Mouse (Mus musculus): ENCODE data around the gene Gm37240. TPM values are rescaled to one million over a fixed set of nuclear protein-coding genes. Genes with fewer than 3 reads are reported as not detected.

The Gm37240 gene
- polyA plus RNA-seq, 1 experiment from 2014 or later, result 3.3 TPM

DNA sequence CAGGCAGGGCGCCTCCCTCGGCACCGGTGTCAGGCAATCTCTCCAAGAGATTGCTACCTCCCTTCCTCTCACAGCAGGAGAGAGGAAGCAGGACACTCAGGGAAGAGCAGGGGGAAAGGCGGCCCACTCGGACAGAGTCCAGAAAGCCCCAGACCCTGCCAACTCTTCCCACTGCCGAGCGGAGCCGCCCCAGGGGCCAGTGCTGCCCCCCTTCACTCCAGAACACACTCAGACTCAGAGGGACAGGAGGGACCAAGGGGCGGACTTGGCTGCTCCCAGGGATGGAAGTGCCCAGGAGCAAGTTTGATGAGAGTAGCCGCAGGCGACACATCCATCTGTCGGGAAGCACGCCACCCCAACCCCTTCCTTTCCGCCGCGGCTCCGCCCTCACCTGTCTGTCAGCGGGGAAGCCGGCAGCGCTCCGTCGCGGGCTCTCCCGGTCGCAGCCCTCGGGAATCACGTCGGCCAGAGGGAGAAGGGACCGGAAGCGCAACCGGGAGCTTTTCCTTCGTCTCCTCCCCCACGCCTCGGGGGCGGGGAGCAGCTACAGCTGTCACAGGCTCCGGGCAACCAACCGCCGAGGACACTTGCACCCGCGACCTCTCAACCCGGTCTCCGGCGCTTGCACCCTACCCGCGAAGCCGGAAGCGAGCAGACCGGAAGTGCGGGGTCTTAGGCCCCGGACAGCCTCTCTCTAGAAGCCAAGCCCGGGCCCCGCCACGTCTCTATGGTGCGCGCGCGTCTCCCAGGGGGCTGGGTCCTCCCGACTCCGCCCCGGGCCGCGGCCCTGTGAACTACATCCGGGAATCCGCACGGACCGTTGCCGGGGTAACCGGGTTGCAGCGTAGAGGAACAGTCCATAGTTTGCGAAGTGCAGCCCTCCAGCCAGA is 1305.0 kb downstream of the Gm37240 start, which contains the start of gene Arfip1:
Arfip1 (minus strand) TSS at position 603 of the 890 bp plus-strand sequence.
- Histone ChIP-seq H3K4me2 (replicated peaks; ENCODE audit: low read depth) (peak within 1 kb of the TSS; percentile 75), H3K4me1 (replicated peaks; ENCODE audit: control insufficient read depth, insufficient read depth, low read length) (peaks cover 11% of the 10 kb centered on the region; the same call in 1 of the 2 replicates), H3K36me3 (ENCODE audit: control insufficient read depth, insufficient read depth) (no peaks in the 10 kb centered on the region), H3K27ac (ENCODE audit: low read depth, low read length) (peak within 1 kb of the TSS; percentile 92), H3K9ac (ENCODE audit: low read depth, low read length) (peak within 1 kb of the TSS; percentile 67), H3K27me3 (replicated peaks; ENCODE audit: control insufficient read depth, insufficient read depth, low read length) (no peaks in the 10 kb centered on the region), H3K4me3 (ENCODE audit: low read depth, low read length) (peak within 1 kb of the TSS; percentile 79), H3K9me3 (ENCODE audit: control insufficient read depth) (no peaks in the 10 kb centered on the region)
- no peak; the same call in 1 of the 2 replicates for TF ChIP-seq CTCF (IDR thresholded peaks at IDR 0.05; ENCODE audit: low read depth)
- under 1% methylated on average over 62 of the region's 70 CpGs for WGBS
- peak; percentile 98 for ATAC-seq

DNA sequence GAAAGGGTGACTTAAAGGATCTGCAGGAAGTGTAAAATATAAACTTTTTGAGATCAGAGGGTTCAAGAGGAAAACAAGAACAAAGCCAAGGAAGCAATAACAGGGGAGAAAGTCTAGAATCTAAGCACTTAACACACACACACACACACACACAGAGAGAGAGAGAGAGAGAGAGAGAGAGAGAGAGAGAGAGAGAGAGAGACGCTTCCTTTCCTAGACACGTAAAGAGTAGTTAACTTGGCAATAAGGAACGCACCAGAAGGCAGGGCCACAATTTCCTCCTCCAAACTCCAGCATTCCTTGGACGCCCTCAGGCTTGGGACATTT is 1305.7 kb downstream of the Gm37240 start:
- Histone ChIP-seq H3K27ac (ENCODE audit: low read depth, low read length) (peak overlapping the region; percentile 92), H3K27me3 (replicated peaks; ENCODE audit: control insufficient read depth, insufficient read depth, low read length) (no peaks in the 10 kb centered on the region), H3K9me3 (ENCODE audit: control insufficient read depth) (no peaks in the 10 kb centered on the region), H3K4me3 (ENCODE audit: low read depth, low read length) (peak overlapping the region; percentile 79), H3K4me1 (replicated peaks; ENCODE audit: control insufficient read depth, insufficient read depth, low read length) (peaks cover 11% of the 10 kb centered on the region; the same call in 1 of the 2 replicates), H3K4me2 (replicated peaks; ENCODE audit: low read depth) (peak overlapping the region; percentile 75), H3K36me3 (ENCODE audit: control insufficient read depth, insufficient read depth) (no peaks in the 10 kb centered on the region), H3K9ac (ENCODE audit: low read depth, low read length) (peak overlapping the region; percentile 67)
- no peak for ATAC-seq
- WGBS, result 0% methylated on average over 4 of the region's 4 CpGs
- TF ChIP-seq CTCF (IDR thresholded peaks at IDR 0.05; ENCODE audit: low read depth), result no peak

DNA sequence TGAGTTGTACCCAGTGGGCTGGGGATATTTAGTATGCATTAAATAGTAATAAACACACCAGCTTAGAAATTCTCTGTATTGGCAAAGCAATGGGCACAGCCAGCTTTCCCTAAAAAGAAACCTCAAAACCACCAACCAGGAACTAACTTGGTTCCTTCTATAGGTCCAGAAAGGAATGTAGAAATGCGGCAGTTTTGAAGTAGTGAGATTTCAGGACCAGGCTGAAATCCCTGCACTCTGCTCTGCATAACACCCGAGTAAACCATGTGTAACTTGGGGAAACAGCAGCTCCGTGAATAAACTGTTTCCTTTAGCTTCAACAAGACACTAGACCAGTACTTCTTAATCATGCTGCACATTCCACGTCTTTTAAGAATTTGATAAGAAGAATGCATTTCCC is 1306.6 kb downstream of the Gm37240 start:
- ATAC-seq, result no peak
- Histone ChIP-seq H3K9me3 (ENCODE audit: control insufficient read depth) (no peaks in the 10 kb centered on the region), H3K4me1 (replicated peaks; ENCODE audit: control insufficient read depth, insufficient read depth, low read length) (peaks cover 13% of the 10 kb centered on the region; the same call in 1 of the 2 replicates), H3K27ac (ENCODE audit: low read depth, low read length) (no peak overlapping the region), H3K36me3 (ENCODE audit: control insufficient read depth, insufficient read depth) (no peaks in the 10 kb centered on the region), H3K27me3 (replicated peaks; ENCODE audit: control insufficient read depth, insufficient read depth, low read length) (no peaks in the 10 kb centered on the region), H3K9ac (ENCODE audit: low read depth, low read length) (no peak overlapping the region; the same call in 1 of the 2 replicates), H3K4me2 (replicated peaks; ENCODE audit: low read depth) (peak overlapping the region; percentile 75), H3K4me3 (ENCODE audit: low read depth, low read length) (peak overlapping the region; percentile 79)
- TF ChIP-seq CTCF (IDR thresholded peaks at IDR 0.05; ENCODE audit: low read depth), result no peak
- 14% methylated on average over 4 of the region's 4 CpGs for WGBS

GRCm38 (mm10) chr3:84570501-84570900 is 1316.8 kb downstream of the Gm37240 start:
- no peak for TF ChIP-seq CTCF (IDR thresholded peaks at IDR 0.05; ENCODE audit: low read depth)
- no peak overlapping the region for H3K4me3 ChIP-seq (ENCODE audit: low read depth, low read length)
- H3K4me1 ChIP-seq (replicated peaks; ENCODE audit: control insufficient read depth, insufficient read depth, low read length), result no peaks in the 10 kb centered on the region; the same call in 1 of the 2 replicates
- no peak for ATAC-seq
- H3K27ac ChIP-seq (ENCODE audit: low read depth, low read length), result no peak overlapping the region
- no peak overlapping the region for H3K9ac ChIP-seq (ENCODE audit: low read depth, low read length)
- no peaks in the 10 kb centered on the region for H3K27me3 ChIP-seq (replicated peaks; ENCODE audit: control insufficient read depth, insufficient read depth, low read length)
- no peak overlapping the region for H3K4me2 ChIP-seq (replicated peaks; ENCODE audit: low read depth)
- 70% methylated on average over 3 of the region's 3 CpGs for WGBS
- no peaks in the 10 kb centered on the region; the same call in 1 of the 2 replicates for H3K36me3 ChIP-seq (ENCODE audit: control insufficient read depth, insufficient read depth)
- H3K9me3 ChIP-seq (ENCODE audit: control insufficient read depth), result no peaks in the 10 kb centered on the region

DNA sequence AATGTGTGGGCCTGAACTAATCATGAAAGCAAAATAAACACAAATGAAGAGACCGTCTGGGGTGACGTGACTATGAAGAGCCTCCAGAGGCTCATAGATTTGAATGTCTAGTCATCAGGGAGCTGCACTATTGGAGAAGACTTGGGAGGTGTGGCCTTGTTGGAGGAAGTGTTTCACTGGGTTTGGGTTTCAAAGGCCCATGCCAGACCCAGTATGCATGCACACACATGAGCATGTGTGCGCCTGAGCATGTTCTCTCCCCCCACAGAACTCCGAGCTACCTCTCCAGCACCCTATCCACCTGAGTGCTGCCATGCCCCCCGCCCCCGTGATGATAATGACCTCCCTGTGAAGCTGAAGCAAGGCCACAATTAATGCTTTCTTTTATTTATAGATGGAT is 1317.7 kb downstream of the Gm37240 start:
- Histone ChIP-seq H3K36me3 (ENCODE audit: control insufficient read depth, insufficient read depth) (no peaks in the 10 kb centered on the region; the same call in 1 of the 2 replicates), H3K4me1 (replicated peaks; ENCODE audit: control insufficient read depth, insufficient read depth, low read length) (no peaks in the 10 kb centered on the region; the same call in 1 of the 2 replicates), H3K9ac (ENCODE audit: low read depth, low read length) (no peak overlapping the region), H3K4me3 (ENCODE audit: low read depth, low read length) (no peak overlapping the region), H3K9me3 (ENCODE audit: control insufficient read depth) (no peaks in the 10 kb centered on the region), H3K4me2 (replicated peaks; ENCODE audit: low read depth) (no peak overlapping the region), H3K27ac (ENCODE audit: low read depth, low read length) (no peak overlapping the region), H3K27me3 (replicated peaks; ENCODE audit: control insufficient read depth, insufficient read depth, low read length) (no peaks in the 10 kb centered on the region)
- ATAC-seq, result no peak
- 80% methylated on average over 6 of the region's 6 CpGs for WGBS
- TF ChIP-seq CTCF (IDR thresholded peaks at IDR 0.05; ENCODE audit: low read depth), result no peak

- no peak for ATAC-seq
Observed at GRCm38 (mm10) chr3:84568540-84568939, 1318.8 kb downstream of the Gm37240 start.

More at GRCm38 (mm10) chr3:84568540-84568939, 1318.8 kb downstream of the Gm37240 start:
- Histone ChIP-seq H3K4me2 (replicated peaks; ENCODE audit: low read depth) (no peak overlapping the region), H3K27me3 (replicated peaks; ENCODE audit: control insufficient read depth, insufficient read depth, low read length) (no peaks in the 10 kb centered on the region), H3K27ac (ENCODE audit: low read depth, low read length) (no peak overlapping the region), H3K4me3 (ENCODE audit: low read depth, low read length) (no peak overlapping the region), H3K4me1 (replicated peaks; ENCODE audit: control insufficient read depth, insufficient read depth, low read length) (no peaks in the 10 kb centered on the region; the same call in 1 of the 2 replicates), H3K9ac (ENCODE audit: low read depth, low read length) (no peak overlapping the region), H3K9me3 (ENCODE audit: control insufficient read depth) (no peaks in the 10 kb centered on the region), H3K36me3 (ENCODE audit: control insufficient read depth, insufficient read depth) (no peaks in the 10 kb centered on the region; the same call in 1 of the 2 replicates)
- no peak for TF ChIP-seq CTCF (IDR thresholded peaks at IDR 0.05; ENCODE audit: low read depth)
- 96% methylated on average over 6 of the region's 6 CpGs for WGBS

Data from intestine, postnatal 0 days (tissue).